Mouse (Mus musculus): ENCODE results near the gene Strn4. TPM values are rescaled to one million over a fixed set of nuclear protein-coding genes. Genes with fewer than 3 reads are reported as not detected.

Strn4 gene
- polyA plus RNA-seq, 1 experiment from 2014 or later = 61.3 TPM

GRCm38 (mm10) chr7:16872478-16872877, 56.8 kb downstream of the Strn4 start:
- Histone ChIP-seq H3K27me3 (replicated peaks) (peaks cover 18% of the 10 kb centered on the region), H3K4me3 (no peak overlapping the region), H3K4me1 (peaks cover 28% of the 10 kb centered on the region), H3K9ac (no peak overlapping the region), H3K9me3 (replicated peaks) (no peaks in the 10 kb centered on the region), H3K36me3 (0 out of 2 replicates have a peak, but pooled peaks cover 9% of the 10 kb centered on the region), H3K4me2 (no peak overlapping the region), H3K27ac (no peak overlapping the region)
- 78% methylated on average over 9 of the region's 9 CpGs for WGBS (ENCODE audit: insufficient replicate concordance)
- no peak for ATAC-seq

- no peak for ATAC-seq
- no peak overlapping the region for H3K4me3 ChIP-seq
- WGBS (ENCODE audit: insufficient replicate concordance) = 79% methylated on average over 4 of the region's 4 CpGs
Observed at GRCm38 (mm10) chr7:16873392-16873791, 57.7 kb downstream of the Strn4 start.

GRCm38 (mm10) chr7:16874190-16874589, 58.5 kb downstream of the Strn4 start:
- Histone ChIP-seq H3K4me1 (peaks cover 28% of the 10 kb centered on the region), H3K9me3 (replicated peaks) (no peaks in the 10 kb centered on the region), H3K9ac (no peak overlapping the region), H3K36me3 (0 out of 2 replicates have a peak, but pooled peaks cover 9% of the 10 kb centered on the region), H3K27ac (peak overlapping the region; percentile 58), H3K4me2 (peak overlapping the region; percentile 98), H3K27me3 (replicated peaks) (peaks cover 21% of the 10 kb centered on the region), H3K4me3 (peak overlapping the region; percentile 65)
- ATAC-seq = no peak
- 3% methylated on average over 17 of the region's 17 CpGs for WGBS (ENCODE audit: insufficient replicate concordance)

More at GRCm38 (mm10) chr7:16873392-16873791, 57.7 kb downstream of the Strn4 start:
- no peak overlapping the region for H3K27ac ChIP-seq
- H3K36me3 ChIP-seq = 0 out of 2 replicates have a peak, but pooled peaks cover 9% of the 10 kb centered on the region
- H3K4me2 ChIP-seq = no peak overlapping the region
- H3K27me3 ChIP-seq (replicated peaks) = peaks cover 18% of the 10 kb centered on the region
- no peaks in the 10 kb centered on the region for H3K9me3 ChIP-seq (replicated peaks)
- H3K4me1 ChIP-seq = peaks cover 28% of the 10 kb centered on the region
- H3K9ac ChIP-seq = no peak overlapping the region

GRCm38 (mm10) chr7:16874756-16875309, 59.1 kb downstream of the Strn4 start:
- Histone ChIP-seq H3K4me2 (peak overlapping the region; percentile 98), H3K4me3 (peak overlapping the region; percentile 65), H3K9me3 (replicated peaks) (no peaks in the 10 kb centered on the region), H3K27me3 (replicated peaks) (peaks cover 22% of the 10 kb centered on the region), H3K27ac (peak overlapping the region; percentile 58), H3K9ac (peak overlapping the region; percentile 65), H3K36me3 (0 out of 2 replicates have a peak, but pooled peaks cover 3% of the 10 kb centered on the region), H3K4me1 (peaks cover 31% of the 10 kb centered on the region)
- peak; percentile 95 for ATAC-seq
- WGBS (ENCODE audit: insufficient replicate concordance) = 2% methylated on average over 33 of the region's 33 CpGs

- Histone ChIP-seq H3K27ac (peak within 1 kb of the TSS; percentile 58), H3K4me2 (peak within 1 kb of the TSS; percentile 98), H3K4me3 (peak within 1 kb of the TSS; percentile 65), H3K4me1 (peaks cover 34% of the 10 kb centered on the region), H3K27me3 (replicated peaks) (peaks cover 22% of the 10 kb centered on the region), H3K36me3 (no peaks in the 10 kb centered on the region), H3K9me3 (replicated peaks) (no peaks in the 10 kb centered on the region), H3K9ac (peak within 1 kb of the TSS; percentile 65)
- ATAC-seq = no peak
- 8% methylated on average over 1 of the region's 1 CpGs for WGBS (ENCODE audit: insufficient replicate concordance)
Observed at GRCm38 (mm10) chr7:16875310-16875325, 59.4 kb downstream of the Strn4 start, which contains the start of gene Dact3. TSS of gene Dact3 (plus strand) at chr7:16875317.

- Histone ChIP-seq H3K4me1 (peaks cover 36% of the 10 kb centered on the region), H3K9me3 (replicated peaks) (no peaks in the 10 kb centered on the region), H3K9ac (peak overlapping the region; percentile 65), H3K36me3 (no peaks in the 10 kb centered on the region), H3K27me3 (replicated peaks) (peaks cover 22% of the 10 kb centered on the region), H3K4me3 (peak overlapping the region; percentile 65), H3K27ac (peak overlapping the region; percentile 45), H3K4me2 (peak overlapping the region; percentile 98)
- 2% methylated on average over 34 of the region's 42 CpGs for WGBS (ENCODE audit: insufficient replicate concordance)
- peak; percentile 24 for ATAC-seq
Observed at GRCm38 (mm10) chr7:16875326-16875725, 59.6 kb downstream of the Strn4 start.

- H3K36me3 ChIP-seq = no peaks in the 10 kb centered on the region
- ATAC-seq = no peak
- 28% methylated on average over 11 of the region's 11 CpGs for WGBS (ENCODE audit: insufficient replicate concordance)
- H3K27me3 ChIP-seq (replicated peaks) = peaks cover 27% of the 10 kb centered on the region
- peak overlapping the region; percentile 98 for H3K4me2 ChIP-seq
- peaks cover 42% of the 10 kb centered on the region for H3K4me1 ChIP-seq
- peak overlapping the region; percentile 65 for H3K9ac ChIP-seq
- no peak overlapping the region for H3K27ac ChIP-seq
- peak overlapping the region; percentile 65 for H3K4me3 ChIP-seq
- H3K9me3 ChIP-seq (replicated peaks) = no peaks in the 10 kb centered on the region
Observed at GRCm38 (mm10) chr7:16876006-16876405, 60.3 kb downstream of the Strn4 start.

GRCm38 (mm10) chr7:16876608-16877007, 60.9 kb downstream of the Strn4 start:
- Histone ChIP-seq H3K4me2 (peak overlapping the region; percentile 98), H3K27ac (no peak overlapping the region), H3K36me3 (no peaks in the 10 kb centered on the region), H3K9ac (no peak overlapping the region), H3K4me1 (peaks cover 42% of the 10 kb centered on the region), H3K4me3 (peak overlapping the region; percentile 65; the same call in 1 of the 2 replicates), H3K9me3 (replicated peaks) (no peaks in the 10 kb centered on the region), H3K27me3 (replicated peaks) (peaks cover 33% of the 10 kb centered on the region)
- WGBS (ENCODE audit: insufficient replicate concordance) = 9% methylated on average over 13 of the region's 13 CpGs
- no peak for ATAC-seq

GRCm38 (mm10) chr7:16877717-16878116, 62.0 kb downstream of the Strn4 start:
- H3K36me3 ChIP-seq = no peaks in the 10 kb centered on the region
- ATAC-seq = no peak
- no peak overlapping the region for H3K27ac ChIP-seq
- WGBS (ENCODE audit: insufficient replicate concordance) = 63% methylated on average over 3 of the region's 3 CpGs
- no peak overlapping the region for H3K4me2 ChIP-seq
- no peaks in the 10 kb centered on the region for H3K9me3 ChIP-seq (replicated peaks)
- H3K4me1 ChIP-seq = peaks cover 42% of the 10 kb centered on the region
- H3K27me3 ChIP-seq (replicated peaks) = peaks cover 44% of the 10 kb centered on the region
- no peak overlapping the region for H3K9ac ChIP-seq
- no peak overlapping the region for H3K4me3 ChIP-seq

- Histone ChIP-seq H3K9ac (no peak overlapping the region), H3K9me3 (replicated peaks) (no peaks in the 10 kb centered on the region), H3K27ac (no peak overlapping the region), H3K4me2 (no peak overlapping the region), H3K4me3 (no peak overlapping the region), H3K36me3 (peaks cover 3% of the 10 kb centered on the region), H3K4me1 (peaks cover 33% of the 10 kb centered on the region), H3K27me3 (replicated peaks) (peaks cover 67% of the 10 kb centered on the region)
- no peak for ATAC-seq
- 28% methylated on average over 9 of the region's 9 CpGs for WGBS (ENCODE audit: insufficient replicate concordance)
Observed at GRCm38 (mm10) chr7:16879796-16880547, 64.3 kb downstream of the Strn4 start.

- Histone ChIP-seq H3K4me3 (no peak overlapping the region), H3K27ac (no peak overlapping the region), H3K4me1 (peaks cover 28% of the 10 kb centered on the region), H3K9ac (no peak overlapping the region), H3K27me3 (replicated peaks) (peaks cover 70% of the 10 kb centered on the region), H3K9me3 (replicated peaks) (peaks cover 4% of the 10 kb centered on the region), H3K4me2 (no peak overlapping the region), H3K36me3 (peaks cover 10% of the 10 kb centered on the region)
- ATAC-seq = no peak
- WGBS (ENCODE audit: insufficient replicate concordance) = 14% methylated on average over 5 of the region's 5 CpGs
Observed at GRCm38 (mm10) chr7:16880615-16881014, 64.9 kb downstream of the Strn4 start.

GRCm38 (mm10) chr7:16883162-16883561, 67.5 kb downstream of the Strn4 start:
- WGBS (ENCODE audit: insufficient replicate concordance) = 72% methylated on average over 6 of the region's 6 CpGs
- no peak for ATAC-seq
- no peak overlapping the region for H3K4me2 ChIP-seq
- no peak overlapping the region for H3K27ac ChIP-seq
- H3K4me1 ChIP-seq = peaks cover 14% of the 10 kb centered on the region
- H3K36me3 ChIP-seq = peaks cover 20% of the 10 kb centered on the region
- H3K4me3 ChIP-seq = no peak overlapping the region
- peaks cover 80% of the 10 kb centered on the region for H3K27me3 ChIP-seq (replicated peaks)
- peaks cover 12% of the 10 kb centered on the region for H3K9me3 ChIP-seq (replicated peaks)
- H3K9ac ChIP-seq = no peak overlapping the region
